Mouse (Mus musculus) MN1 (cell line): ENCODE measurements around the gene Hint3.
A peak's percentile ranks its signal among the peaks of the same experiment; 100 is the strongest.

ENCODE experiments used
- DNase-seq: peaks from one replicate; pipeline ENCODE4 v3.0.0-alpha.2; 2016; ENCODE audit warnings: low spot score

Gene Hint3

DNA sequence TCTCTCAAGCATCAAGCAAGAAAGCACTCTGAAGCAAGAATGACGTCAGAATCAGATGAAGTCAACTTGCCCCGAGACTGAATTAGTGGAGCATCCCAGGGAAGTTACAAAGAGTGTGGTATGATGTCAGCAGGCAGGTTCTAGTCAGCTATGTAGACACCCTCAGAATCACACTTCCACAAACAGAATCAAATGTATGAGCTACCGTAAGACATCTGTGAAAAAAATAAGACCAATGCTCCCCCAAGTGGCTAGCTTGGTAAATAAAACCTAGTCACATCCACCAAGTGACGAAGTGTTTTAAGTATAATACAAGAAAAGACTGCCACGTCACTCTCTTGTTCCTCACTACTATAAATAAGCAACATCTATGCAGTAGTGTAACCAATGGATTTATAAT is 42.4 kb downstream of the Hint3 start:
- peak; percentile 49 for DNase-seq

DNA sequence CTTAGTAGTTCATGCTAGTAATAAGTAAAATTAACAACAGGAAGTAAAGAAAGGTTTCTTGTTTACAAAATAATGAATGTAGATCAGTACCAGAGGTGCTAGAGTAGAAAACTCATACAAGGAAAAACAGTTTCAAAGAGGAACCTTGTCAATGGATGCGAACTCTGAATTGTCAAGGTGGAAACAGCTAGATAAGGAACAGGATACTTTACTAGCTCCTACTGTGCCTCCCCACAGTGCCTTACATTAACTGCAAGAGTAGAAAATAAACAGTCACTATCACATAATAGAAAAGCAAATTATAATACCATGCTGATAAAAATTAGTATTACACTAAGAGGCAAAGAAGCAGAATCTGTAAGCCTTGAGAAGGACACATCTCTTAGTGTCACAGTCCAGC is 43.7 kb downstream of the Hint3 start:
- no peak for DNase-seq

DNA sequence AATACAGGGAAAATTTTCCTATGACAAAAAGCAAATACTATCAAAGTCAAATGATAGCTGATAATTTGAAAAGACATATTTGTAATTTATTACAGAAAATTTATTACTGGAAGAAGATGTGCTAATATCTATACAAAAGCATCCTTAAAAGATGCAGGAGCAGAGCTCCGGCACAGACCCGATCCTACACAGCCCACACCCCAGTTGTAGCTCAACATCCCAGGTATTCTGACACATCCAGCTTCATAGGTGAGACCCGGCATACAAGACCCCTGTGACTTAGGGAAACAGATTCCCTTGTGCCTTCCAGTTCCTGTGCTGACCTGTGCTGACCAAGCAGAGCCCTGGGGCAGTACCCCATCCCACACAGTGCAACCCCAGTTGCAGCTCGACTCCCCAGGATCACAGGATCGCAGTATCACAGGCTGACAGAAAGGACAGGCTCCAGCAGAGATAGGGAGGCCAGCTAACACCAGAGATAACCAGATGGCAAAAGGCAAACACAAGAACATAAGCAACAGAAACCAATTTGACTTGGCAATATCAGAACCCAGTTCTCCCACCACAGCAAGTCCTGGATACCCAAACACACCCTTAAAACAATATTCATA is 51.7 kb downstream of the Hint3 start:
- no peak for DNase-seq

DNA sequence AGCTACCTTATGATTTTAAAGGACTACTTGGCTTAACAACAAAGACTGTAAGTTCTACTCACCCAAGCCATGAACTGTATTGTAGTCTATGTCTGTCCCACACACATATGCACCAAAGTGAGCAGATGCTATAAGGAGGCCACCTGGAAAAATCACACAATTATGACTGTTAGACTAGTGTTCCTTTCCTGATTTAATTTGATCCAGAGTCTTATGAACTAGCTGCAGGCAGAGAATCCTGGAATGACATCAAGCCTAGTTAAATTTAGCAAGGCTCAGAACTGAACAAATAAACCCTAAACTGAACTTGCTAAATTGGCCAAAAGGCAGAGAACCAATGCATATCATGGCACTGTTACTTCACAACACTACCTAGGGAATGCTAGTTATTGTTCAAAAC is 63.1 kb downstream of the Hint3 start:
- no peak for DNase-seq

DNA sequence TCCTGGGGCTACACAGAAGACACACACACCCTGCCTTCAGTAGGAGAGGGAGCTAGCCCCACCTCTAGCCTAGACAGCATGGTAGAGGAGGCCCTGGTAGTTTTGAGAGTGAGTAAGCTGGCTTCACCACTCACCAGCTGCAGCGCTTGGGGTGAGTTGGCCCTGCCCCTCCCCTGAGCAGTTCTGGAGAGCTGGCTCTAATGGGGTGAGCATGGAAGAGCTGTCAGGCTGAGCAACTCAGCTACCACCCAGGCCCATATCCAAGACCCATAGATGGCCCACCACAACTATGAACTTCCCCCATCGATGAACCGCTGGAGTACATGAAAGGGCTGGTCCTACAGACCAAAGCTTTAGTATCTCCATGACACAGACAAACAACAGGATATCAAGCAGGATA is 64.8 kb downstream of the Hint3 start:
- no peak for DNase-seq
